Mouse (Mus musculus) testis, adult 2 months (tissue): Measurements from ENCODE around the gene Efcab11.

ENCODE experiments used
- CTCF ChIP-seq: fragments of 200-500 bp; IDR thresholded peaks from 2 replicates; pipeline ENCODE4 v1.5.1; 2012; ENCODE audit warnings: low read depth, mild to moderate bottlenecking, inconsistent platforms, low read length, moderate library complexity; ENCODE audit not compliant: control insufficient read depth, insufficient read depth, insufficient replicate concordance
- POLR2A ChIP-seq: fragments of 200-500 bp; IDR thresholded peaks from 2 replicates; pipeline ENCODE4 v1.6.1; 2012; ENCODE audit warnings: low read depth, mild to moderate bottlenecking, inconsistent platforms, low read length, moderate library complexity; ENCODE audit not compliant: control insufficient read depth

DNA sequence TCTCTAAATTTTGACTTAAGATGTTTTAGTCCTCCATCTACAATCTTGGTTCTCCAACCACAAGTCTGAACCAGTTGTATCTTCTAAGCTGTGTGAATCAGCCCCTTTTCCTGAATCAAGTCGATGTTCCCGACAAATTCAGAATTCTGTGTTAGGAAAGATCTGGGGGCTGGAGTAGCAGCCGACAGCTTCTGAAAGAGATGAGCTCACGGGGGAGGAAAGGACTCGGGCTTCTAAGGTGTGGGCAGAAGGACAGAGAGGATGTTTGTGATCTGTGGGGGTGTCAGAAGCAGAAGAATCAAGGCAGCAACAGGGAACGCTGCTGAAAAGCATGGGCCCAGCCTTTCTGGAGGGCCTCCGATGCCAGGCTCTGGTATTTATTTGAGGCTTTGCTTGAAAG is 44.1 kb upstream of the Efcab11 start:
- TF ChIP-seq CTCF (no peak), POLR2A (no peak)
